ENCODE assay signal across 16 mouse cellular contexts in genomic region chr2:148469341-148470238, GRCm38 (mm10). TPM values are rescaled to one million over a fixed set of nuclear protein-coding genes. Genes with fewer than 3 reads are reported as not detected.
A peak's percentile ranks its signal among the peaks of the same experiment; 100 is the strongest.
DNase-seq lines count a peak whose midpoint lies in the region; ATAC-seq and TF ChIP-seq lines count a peak whose summit lies in the region.
"Had no signal": no experiment of that assay in that cellular context is flagged by ENCODE, and none has a peak within 500 bp of the region (broad histone marks: within the 10 kb centered on the region; RNA-seq: fewer than 3 reads in every experiment).

No protein-coding gene starts in this region.

- no peaks in the 10 kb centered on the region for H3K27me3 ChIP-seq in heart, embryonic 12.5 days (replicated peaks)
- H3K27me3 ChIP-seq in liver, embryonic 11.5 days (replicated peaks; ENCODE audit: control insufficient read depth, insufficient read depth, low read length): no peaks in the 10 kb centered on the region
- no peaks in the 10 kb centered on the region for H3K27me3 ChIP-seq in liver, postnatal 0 days (ENCODE audit: insufficient read depth, low read length)
- no peaks in the 10 kb centered on the region for H3K27me3 ChIP-seq in embryonic facial prominence, embryonic 14.5 days (replicated peaks; ENCODE audit: control insufficient read depth, insufficient read depth, low read length)
- H3K27me3 ChIP-seq: forebrain, embryonic 12.5 days; hindbrain, embryonic 15.5 days; megakaryocyte, embryonic 14.5 days had no signal

- TF ChIP-seq EP300 in liver, postnatal 0 days (IDR thresholded peaks at IDR 0.05; ENCODE audit: low read depth): no peak

- no peak for DNase-seq in heart, postnatal 25 days (ENCODE audit: low spot score)
- no peak for DNase-seq in liver, embryonic 11.5 days (ENCODE audit: low spot score)
- no peak for DNase-seq in liver, postnatal 0 days
- peak; percentile 36 for DNase-seq in embryo, embryonic 10.5 days (ENCODE audit: low spot score)
- peak; percentile 41 for DNase-seq in embryonic facial prominence, embryonic 14.5 days (ENCODE audit: low spot score)
- no peak for DNase-seq in spleen, adult 12 weeks (ENCODE audit: low spot score)
- DNase-seq: adrenal gland, adult 8-10 months; cerebellum, adult 8-10 months; kidney, postnatal 25 days; right cerebral cortex, postnatal 14 days had no signal

- intact Hi-C loops in heart, postnatal 25 days (cut with DNase I): loop anchor here (5.0 kb wide), 1 partner anchor 38 kb away; no protein-coding TSS in a partner anchor

- 20% methylated on average over 6 of the region's 7 CpGs for WGBS in heart, embryonic 12.5 days
- WGBS in liver, embryonic 11.5 days: 55% methylated on average over 6 of the region's 7 CpGs
- WGBS in liver, postnatal 0 days (ENCODE audit: insufficient replicate concordance): 54% methylated on average over 6 of the region's 7 CpGs
- WGBS in embryonic facial prominence, embryonic 14.5 days: 34% methylated on average over 6 of the region's 7 CpGs

- H3K27ac ChIP-seq in heart, embryonic 12.5 days (ENCODE audit: poor library complexity, severe bottlenecking): peak overlapping the region; percentile 55
- H3K27ac ChIP-seq in liver, embryonic 11.5 days (ENCODE audit: low read depth, low read length): no peak overlapping the region
- no peak overlapping the region for H3K27ac ChIP-seq in liver, postnatal 0 days (ENCODE audit: low read depth)
- H3K27ac ChIP-seq in embryonic facial prominence, embryonic 14.5 days (replicated peaks; ENCODE audit: low read depth, low read length): no peak overlapping the region
- H3K27ac ChIP-seq: forebrain, embryonic 12.5 days; hindbrain, embryonic 15.5 days; liver, embryonic 14.5 days had no signal

- H3K36me3 ChIP-seq in heart, embryonic 12.5 days: no peaks in the 10 kb centered on the region
- no peaks in the 10 kb centered on the region for H3K36me3 ChIP-seq in liver, embryonic 11.5 days (ENCODE audit: control insufficient read depth, insufficient read depth, low read length)
- no peaks in the 10 kb centered on the region for H3K36me3 ChIP-seq in liver, postnatal 0 days (replicated peaks; ENCODE audit: insufficient read depth, low read length)
- H3K36me3 ChIP-seq in embryonic facial prominence, embryonic 14.5 days (ENCODE audit: control insufficient read depth, insufficient read depth, low read length): no peaks in the 10 kb centered on the region
- H3K36me3 ChIP-seq: forebrain, embryonic 12.5 days; G1E; hindbrain, embryonic 15.5 days had no signal

- no peak for TF ChIP-seq CTCF in liver, postnatal 0 days (IDR thresholded peaks at IDR 0.05; ENCODE audit: low read depth)

- no peak overlapping the region for H3K4me3 ChIP-seq in heart, embryonic 12.5 days
- no peak overlapping the region for H3K4me3 ChIP-seq in liver, embryonic 11.5 days (ENCODE audit: low read depth, low read length)
- H3K4me3 ChIP-seq in liver, postnatal 0 days (ENCODE audit: low read depth, low read length): no peak overlapping the region
- no peak overlapping the region for H3K4me3 ChIP-seq in embryonic facial prominence, embryonic 14.5 days (ENCODE audit: low read depth, low read length)
- H3K4me3 ChIP-seq: forebrain, embryonic 12.5 days; hindbrain, embryonic 15.5 days; megakaryocyte, embryonic 14.5 days had no signal

- peaks cover 9% of the 10 kb centered on the region for H3K4me1 ChIP-seq in heart, embryonic 12.5 days (replicated peaks)
- H3K4me1 ChIP-seq in liver, embryonic 11.5 days (replicated peaks; ENCODE audit: control insufficient read depth, insufficient read depth, low read length): no peaks in the 10 kb centered on the region; the same call in 1 of the 2 replicates
- no peaks in the 10 kb centered on the region for H3K4me1 ChIP-seq in liver, postnatal 0 days (ENCODE audit: insufficient read depth)
- peaks cover 5% of the 10 kb centered on the region; the same call in 1 of the 2 replicates for H3K4me1 ChIP-seq in embryonic facial prominence, embryonic 14.5 days (ENCODE audit: control insufficient read depth, insufficient read depth, low read length)
- H3K4me1 ChIP-seq: forebrain, embryonic 12.5 days; hindbrain, embryonic 15.5 days had no signal

- ATAC-seq in heart, embryonic 12.5 days (ENCODE audit: insufficient number of reproducible peaks, low FRiP score): peak; percentile 90
- peak; percentile 45; the same call in 1 of the 2 replicates for ATAC-seq in liver, embryonic 11.5 days (replicated peaks; ENCODE audit: low FRiP score)
- no peak for ATAC-seq in liver, postnatal 0 days
- ATAC-seq in embryonic facial prominence, embryonic 14.5 days (ENCODE audit: low read depth): 0 out of 2 replicates have a peak, but pooled peaks have one; percentile 22

- peak overlapping the region; percentile 37; the same call in 1 of the 2 replicates for H3K4me2 ChIP-seq in heart, embryonic 12.5 days
- no peak overlapping the region for H3K4me2 ChIP-seq in liver, embryonic 11.5 days
- no peak overlapping the region for H3K4me2 ChIP-seq in liver, postnatal 0 days (ENCODE audit: low read depth, low read length)
- H3K4me2 ChIP-seq in embryonic facial prominence, embryonic 14.5 days (ENCODE audit: low read depth, low read length): no peak overlapping the region
- H3K4me2 ChIP-seq: forebrain, embryonic 12.5 days; hindbrain, embryonic 15.5 days had no signal

- H3K9ac ChIP-seq in heart, embryonic 12.5 days: no peak overlapping the region
- no peak overlapping the region for H3K9ac ChIP-seq in liver, embryonic 11.5 days (ENCODE audit: low read depth, low read length)
- H3K9ac ChIP-seq in liver, postnatal 0 days (replicated peaks): no peak overlapping the region
- H3K9ac ChIP-seq in embryonic facial prominence, embryonic 14.5 days (ENCODE audit: low read depth, low read length): no peak overlapping the region
- H3K9ac ChIP-seq: forebrain, embryonic 12.5 days; hindbrain, embryonic 15.5 days; liver, embryonic 14.5 days had no signal

- peaks cover 2% of the 10 kb centered on the region for H3K9me3 ChIP-seq in heart, embryonic 12.5 days (replicated peaks)
- no peaks in the 10 kb centered on the region for H3K9me3 ChIP-seq in liver, embryonic 11.5 days (ENCODE audit: control insufficient read depth, low read length)
- no peaks in the 10 kb centered on the region for H3K9me3 ChIP-seq in liver, postnatal 0 days (ENCODE audit: low read length)
- no peaks in the 10 kb centered on the region for H3K9me3 ChIP-seq in embryonic facial prominence, embryonic 14.5 days (ENCODE audit: control insufficient read depth, low read length)
- H3K9me3 ChIP-seq: forebrain, embryonic 12.5 days; hindbrain, embryonic 15.5 days had no signal

RNA-seq across cellular contexts. Expression of gene Cd93, which starts 26.2 kb away (rescaled TPM):
- 27.3 and 28.6 TPM in 2 replicates for polyA plus RNA-seq in heart, embryonic 12.5 days (2016; fragmentation: Nextera tagmentation; extraction: Ambion mirVana)
- total RNA-seq in heart, postnatal 25 days (2021): 10 to 100 TPM; 70.2 to 74.9 TPM
- polyA plus RNA-seq in liver, embryonic 11.5 days (2014; fragmentation: Nextera tagmentation; extraction: Ambion mirVana): 4.6 and 5.0 TPM in 2 replicates
- polyA plus RNA-seq in liver, postnatal 0 days (2015; fragmentation: Nextera tagmentation; extraction: Ambion mirVana): 2.7 and 3.3 TPM in 2 replicates
- polyA plus RNA-seq in embryonic facial prominence, embryonic 14.5 days (2014; fragmentation: Nextera tagmentation; extraction: Ambion mirVana): 14.0 and 14.6 TPM in 2 replicates

Comparison
In these comparisons a context has a peak if more than half of its experiments do, and no peak if none do; other contexts are left out.
1. DNase-seq: peak in embryo, embryonic 10.5 days (single experiment) and embryonic facial prominence, embryonic 14.5 days (single experiment); none in heart, postnatal 25 days (single experiment), liver, embryonic 11.5 days (single experiment), liver, postnatal 0 days (single experiment) and spleen, adult 12 weeks (single experiment).